Mouse (Mus musculus) natural killer cell, adult 2 months (primary cell): ENCODE data around the gene Olfr827.

Experiments used
- DNase-seq, 2 experiments: peaks; one replicate each; pipeline ENCODE4 v3.0.0; 2022; ENCODE audit warnings: low spot score in 2 of 2

Olfr827 gene

GRCm38 (mm10) chr10:130214303-130214702 is at the start of gene Olfr827:
TSS of gene Olfr827 (minus strand) at chr10:130214403.
- DNase-seq, result no peak

- DNase-seq, result no peak
Measured at GRCm38 (mm10) chr10:130263203-130263602, 49.0 kb upstream of the Olfr827 start.

GRCm38 (mm10) chr10:130259483-130259882 is 45.3 kb upstream of the Olfr827 start:
- no peak for DNase-seq

- no peak for DNase-seq
Measured at GRCm38 (mm10) chr10:130244271-130244670, 30.1 kb upstream of the Olfr827 start.

GRCm38 (mm10) chr10:130238318-130239209 is 24.4 kb upstream of the Olfr827 start:
- DNase-seq, result no peak

- DNase-seq, result no peak
Measured at GRCm38 (mm10) chr10:130234576-130234975, 20.4 kb upstream of the Olfr827 start.

GRCm38 (mm10) chr10:130232117-130232516 is 17.9 kb upstream of the Olfr827 start:
- no peak for DNase-seq

GRCm38 (mm10) chr10:130229584-130229983 is 15.4 kb upstream of the Olfr827 start:
- no peak for DNase-seq

- peak in 1 of 2 experiments; percentile 43 for DNase-seq
Measured at GRCm38 (mm10) chr10:130228246-130228645, 14.0 kb upstream of the Olfr827 start.

GRCm38 (mm10) chr10:130225034-130225433 is 10.8 kb upstream of the Olfr827 start:
- DNase-seq, result no peak

- no peak for DNase-seq
Measured at GRCm38 (mm10) chr10:130184086-130184485, 30.1 kb downstream of the Olfr827 start, which contains the start of gene Olfr826. TSS of gene Olfr826 (minus strand) at chr10:130184186.

- no peak for DNase-seq
Measured at GRCm38 (mm10) chr10:130166666-130167065, 47.5 kb downstream of the Olfr827 start, which contains the start of gene Olfr825. TSS of gene Olfr825 (minus strand) at chr10:130166766.

GRCm38 (mm10) chr10:130165196-130165595 is 49.0 kb downstream of the Olfr827 start:
- no peak for DNase-seq
